Mouse (Mus musculus): ENCODE data around the gene Sap18.
"Not testable (repeated sequence)": the region's sequence is repeated elsewhere in the genome, so short reads cannot be mapped to it uniquely, and the experiment has no call there.

The Sap18 gene

DNA sequence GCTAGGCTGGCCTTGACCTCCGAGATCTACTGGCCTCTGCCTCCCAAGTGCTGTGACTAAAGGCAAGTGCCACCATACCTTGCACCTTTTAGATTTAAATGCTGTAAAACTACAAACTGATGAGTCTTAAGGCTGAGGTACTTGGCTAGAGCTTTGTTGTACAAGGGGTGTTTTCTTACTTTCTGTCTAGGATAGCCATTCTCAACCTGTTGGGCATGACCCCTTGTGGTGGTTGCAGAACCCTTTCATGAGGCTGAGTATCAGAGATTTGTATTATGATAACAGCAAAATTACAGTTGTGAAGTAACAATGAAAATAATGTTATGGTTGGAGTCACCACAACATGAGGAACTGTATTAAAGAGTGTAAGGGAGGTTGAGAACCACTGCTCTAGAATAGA, 29.3 kb downstream of the Sap18 start:
- DNase-seq: no peak

DNA sequence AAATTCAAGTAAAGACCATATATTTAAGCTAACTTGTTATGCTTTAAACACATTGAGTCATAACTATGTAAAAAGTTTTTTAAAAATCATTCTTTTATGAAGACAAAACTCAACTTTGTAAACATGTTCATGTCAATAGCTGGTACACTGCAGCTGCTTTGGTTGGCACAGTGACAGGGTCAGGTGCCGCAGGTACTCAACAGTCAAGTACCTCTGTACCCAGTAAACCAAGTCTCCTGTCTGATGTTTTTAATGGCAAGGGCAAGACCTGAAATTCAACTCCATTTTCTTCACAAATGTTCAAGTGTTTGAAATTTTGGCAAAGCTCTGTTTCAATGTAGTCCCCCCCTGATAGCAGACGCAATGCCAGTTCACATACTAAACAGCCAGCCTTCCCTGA, 35.5 kb downstream of the Sap18 start:
- DNase-seq: no peak

DNA sequence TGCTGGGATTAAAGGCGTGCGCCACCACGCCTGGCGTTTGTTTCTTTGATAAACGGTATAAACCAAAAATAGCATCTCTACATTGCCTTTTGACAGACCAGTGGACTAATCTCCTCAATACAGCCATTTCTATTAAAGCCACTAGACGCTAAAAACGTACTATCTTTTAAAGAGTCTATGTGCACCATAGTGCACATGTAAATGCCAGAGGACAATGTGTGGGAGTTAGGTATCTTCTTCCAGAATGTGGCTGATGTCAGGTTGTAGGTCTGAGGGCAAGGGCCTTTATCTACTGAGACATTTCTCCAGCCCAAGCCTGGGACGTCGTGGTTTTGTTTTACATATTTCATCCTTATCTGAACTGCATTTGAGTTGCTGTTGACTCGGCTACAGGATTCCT, 37.2 kb downstream of the Sap18 start:
- no peak for DNase-seq

DNA sequence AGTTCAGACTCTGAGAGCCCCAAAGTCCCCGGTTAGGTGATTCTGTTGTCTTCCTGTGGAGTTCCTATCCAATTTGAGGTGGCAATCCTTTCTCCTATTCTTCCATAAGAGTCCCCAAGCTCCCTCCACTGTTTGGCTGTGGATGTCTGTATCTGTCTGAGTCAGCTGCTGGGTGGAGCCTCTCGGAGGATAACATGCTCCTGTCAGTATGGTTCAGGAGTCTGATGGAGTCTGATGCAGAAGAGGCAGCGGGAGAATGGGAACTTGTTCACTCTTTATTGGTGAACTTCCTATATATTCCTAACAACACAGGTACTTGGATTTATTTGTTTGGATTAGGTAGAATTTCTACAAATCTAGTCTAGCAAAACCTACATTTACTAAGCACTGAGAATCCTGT, 46.6 kb downstream of the Sap18 start:
- no peak for DNase-seq

DNA sequence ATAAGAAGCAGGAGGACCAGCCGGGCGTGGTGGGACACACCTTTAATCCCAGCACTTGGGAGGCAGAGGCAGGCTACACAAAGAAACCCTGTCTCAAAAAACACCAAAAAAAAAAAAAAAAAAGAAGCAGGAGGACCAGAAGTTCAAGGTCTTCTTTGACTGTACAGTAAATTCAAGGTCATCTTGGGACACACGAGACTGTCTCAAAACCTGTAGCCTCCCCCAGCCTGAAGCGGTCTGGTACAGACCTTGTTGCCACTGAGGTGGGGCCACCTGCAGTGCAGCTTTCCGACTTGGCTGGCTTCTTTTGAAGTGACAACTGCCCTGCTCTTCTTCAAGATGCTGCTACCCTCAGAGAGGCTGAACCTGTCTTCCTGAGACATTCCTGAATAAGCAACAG, 50.1 kb downstream of the Sap18 start:
- DNase-seq: not testable (repeated sequence)

DNA sequence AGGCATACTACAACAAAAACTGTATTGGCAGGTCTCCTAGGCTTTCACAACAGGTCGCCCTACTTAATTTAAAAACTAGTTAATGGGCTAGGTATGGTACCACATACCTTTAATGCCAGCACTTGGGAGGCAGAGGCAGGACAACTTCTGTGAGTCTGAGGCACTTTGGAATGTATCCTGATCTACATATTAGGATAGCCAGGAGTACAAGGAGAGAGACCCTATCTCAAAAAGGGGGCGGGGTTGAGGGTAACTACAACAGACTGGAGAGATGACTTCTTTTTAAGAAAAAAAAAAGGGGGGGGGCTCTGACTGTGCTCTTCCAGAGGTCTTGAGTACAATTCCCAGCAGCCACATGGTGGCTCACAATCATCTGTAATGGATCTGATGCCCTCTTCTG, 50.7 kb downstream of the Sap18 start:
- no peak for DNase-seq

DNA sequence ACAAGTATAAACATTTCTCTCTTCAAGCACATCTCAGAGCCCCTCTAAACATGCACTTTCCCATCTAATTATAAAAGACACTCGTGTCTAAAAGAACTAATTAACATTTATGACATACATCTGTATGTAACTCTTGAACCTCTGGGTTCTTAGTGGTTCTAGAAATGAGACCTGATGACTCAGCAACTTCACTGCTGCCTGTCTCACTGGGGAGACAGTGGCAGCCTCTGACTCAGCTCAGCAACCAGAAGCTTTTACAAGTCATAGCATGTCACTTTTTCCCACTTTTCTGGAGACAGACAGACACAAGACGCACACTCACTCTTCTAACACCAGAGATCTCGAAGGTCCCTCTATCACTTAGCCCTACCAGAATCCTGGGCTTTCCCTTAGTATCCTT, 52.4 kb downstream of the Sap18 start:
- DNase-seq: no peak

DNA sequence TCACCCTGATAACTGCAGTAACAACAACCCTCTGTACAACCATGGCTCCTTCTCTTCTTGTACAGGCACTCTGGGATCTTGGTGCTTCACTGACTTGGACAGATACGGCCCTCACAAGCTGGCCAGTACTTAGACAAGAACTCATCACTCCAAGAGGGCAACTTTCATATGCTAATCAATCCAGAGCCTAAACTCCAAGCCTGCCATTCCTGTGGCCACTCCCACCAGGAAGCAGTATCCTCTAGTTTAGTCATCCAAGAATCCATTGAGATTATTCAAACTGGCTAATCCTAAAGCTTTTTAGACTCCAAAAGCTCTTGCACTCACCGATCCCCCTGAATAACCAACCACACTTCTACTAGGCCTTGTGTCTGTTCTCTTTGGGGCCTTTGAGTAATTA, 55.0 kb downstream of the Sap18 start:
- no peak for DNase-seq

DNA sequence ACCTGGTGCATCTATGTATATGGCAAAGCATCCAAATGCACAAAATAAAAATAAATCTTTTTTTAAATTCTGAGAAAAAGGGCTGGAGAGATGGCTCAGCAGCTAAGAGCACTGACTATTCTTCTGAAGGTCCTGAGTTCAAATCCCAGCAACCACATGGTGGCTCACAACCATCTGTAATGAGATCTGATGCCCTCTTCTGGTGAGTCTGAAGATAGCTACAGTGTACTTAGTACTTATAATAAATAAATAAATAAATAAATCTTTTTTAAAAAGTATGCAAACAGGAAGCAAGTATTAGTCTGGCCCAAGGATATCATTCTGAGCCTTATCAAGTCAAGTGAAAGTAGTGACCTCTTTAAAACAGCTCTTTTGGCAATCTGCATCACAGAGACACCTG, 58.1 kb downstream of the Sap18 start:
- not testable (repeated sequence) for DNase-seq
